Mouse (Mus musculus) layer of hippocampus, adult 6 months (tissue): ENCODE results near the gene Olfr483. TPM values are rescaled to one million over a fixed set of nuclear protein-coding genes. Genes with fewer than 3 reads are reported as not detected.

ENCODE experiments used
- long read RNA-seq, 2 experiments: library from polyadenylated mRNA; unstranded; transcript quantifications; one replicate each; pipeline ENCODE4 v2.0.0; 2019 to 2020
- polyA plus RNA-seq: library from polyadenylated mRNA; unstranded; fragments of <200 nt; fragmentation: Nextera tagmentation; gene quantifications from 2 replicates; pipeline ENCODE4 v1.2.3, GENCODE M21; 2021

Olfr483 gene
- polyA plus RNA-seq: not detected in 2 replicates
- long read RNA-seq, experiment 1: 0 reads
- long read RNA-seq, experiment 2: 0 reads

DNA sequence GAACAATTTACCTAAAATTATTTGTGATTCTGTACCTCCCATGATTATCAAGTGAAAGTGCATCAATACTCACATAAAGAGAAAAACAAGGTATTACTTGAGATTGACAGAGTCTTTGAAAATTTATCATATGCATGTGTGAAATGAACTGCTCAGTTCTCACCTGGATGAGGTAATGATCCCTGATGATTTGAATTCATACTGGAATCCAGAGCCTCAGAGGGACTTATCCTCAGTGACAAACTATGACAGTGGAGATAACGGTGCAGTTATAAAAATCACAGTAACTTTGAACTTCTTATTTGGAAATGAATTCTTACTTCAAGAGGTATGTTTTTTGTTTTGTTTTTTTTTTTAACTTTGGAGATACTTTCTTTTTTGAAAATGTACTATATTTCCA lies at the start of gene Olfr483:
TSS of gene Olfr483 (plus strand) at position 301 of the 400 bp plus-strand sequence.

DNA sequence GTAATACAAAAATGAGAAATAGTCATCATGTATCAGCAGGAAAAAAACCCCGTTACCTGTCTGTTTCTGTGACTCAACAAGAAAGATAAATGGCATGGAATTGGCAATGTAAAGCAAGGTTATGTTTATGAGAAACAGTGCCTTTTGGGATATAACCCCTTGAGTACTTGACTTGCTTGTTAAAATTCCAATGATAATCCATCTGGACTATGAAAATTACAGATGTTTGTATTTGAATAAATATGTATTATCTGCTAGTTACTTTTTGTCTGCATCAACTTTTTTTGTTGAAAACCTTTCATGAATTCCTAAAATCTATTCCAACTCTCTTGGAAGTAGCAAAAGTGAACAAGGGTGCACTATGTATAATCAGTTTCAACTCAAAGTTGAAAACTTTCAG lies 33.4 kb upstream of the Olfr483 start, which contains the start of gene Olfr480:
TSS of gene Olfr480 (minus strand) at position 101 of the 400 bp plus-strand sequence.

GRCm38 (mm10) chr7:108079555-108079954 lies 21.1 kb upstream of the Olfr483 start, which contains the start of gene Olfr481:
Gene Olfr481 (plus strand): TSS chr7:108079855.

DNA sequence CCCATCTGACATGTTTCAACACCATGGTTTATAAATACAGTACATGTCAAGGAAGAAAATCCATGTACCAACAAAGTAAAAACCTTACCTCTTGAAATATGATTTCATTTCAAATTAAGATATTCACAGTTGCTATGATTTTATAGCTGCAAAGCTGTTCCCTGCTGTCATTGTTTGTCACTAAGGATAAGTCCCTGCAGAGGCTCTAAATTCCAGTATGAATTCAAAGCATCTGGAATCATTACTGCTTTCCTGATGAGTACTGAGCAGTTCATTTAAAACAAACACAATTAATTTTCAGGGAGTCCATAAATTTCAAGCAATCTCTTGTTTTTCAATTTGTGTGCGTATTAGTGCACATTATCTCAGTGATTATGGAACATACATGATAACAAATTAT lies 3.2 kb upstream of the Olfr483 start, which contains the start of gene Olfr482:
TSS of gene Olfr482 (minus strand) at position 101 of the 400 bp plus-strand sequence.

DNA sequence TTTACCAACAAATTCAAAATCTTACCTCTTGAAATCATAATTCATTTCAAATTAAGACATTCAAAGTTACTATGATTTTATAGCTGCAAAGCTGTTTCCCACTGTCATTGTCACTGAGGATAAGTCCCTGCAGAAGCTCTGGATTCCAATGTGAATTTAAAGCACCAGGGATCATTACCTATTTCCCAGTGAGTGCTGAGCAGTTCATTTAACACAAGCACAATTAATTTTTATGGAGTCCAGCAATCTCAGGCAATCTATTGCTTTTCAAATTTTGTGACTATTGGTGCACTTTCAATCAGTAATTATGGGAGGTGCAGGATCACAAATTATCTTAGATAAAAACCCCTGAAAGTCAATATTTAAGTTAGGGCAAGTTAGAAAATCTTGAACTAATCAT lies 26.7 kb downstream of the Olfr483 start, which contains the start of gene Olfr484:
TSS of gene Olfr484 (minus strand) at position 101 of the 400 bp plus-strand sequence.

Other genes starting within 250 kb of the Olfr483 start
- gene Olfr472, start 202.9 kb upstream of the Olfr483 start, polyA plus RNA-seq: not detected in 2 replicates
- gene Olfr473, start 170.4 kb upstream of the Olfr483 start, polyA plus RNA-seq: not detected in 2 replicates
- not detected in 2 replicates for gene Olfr474, start 146.2 kb upstream of the Olfr483 start, polyA plus RNA-seq
- gene Olfr476, start 136.0 kb upstream of the Olfr483 start, polyA plus RNA-seq: not detected in 2 replicates
- gene Olfr477, start 114.2 kb upstream of the Olfr483 start, polyA plus RNA-seq: not detected in 2 replicates
- not detected in 2 replicates for gene Olfr478, start 66.9 kb upstream of the Olfr483 start, polyA plus RNA-seq
- not detected in 2 replicates for gene Olfr479, start 50.2 kb upstream of the Olfr483 start, polyA plus RNA-seq
- not detected in 2 replicates for gene Olfr480, start 33.5 kb upstream of the Olfr483 start, polyA plus RNA-seq
- gene Olfr481, start 21.0 kb upstream of the Olfr483 start, polyA plus RNA-seq: not detected in 2 replicates
- not detected in 2 replicates for gene Olfr482, start 3.3 kb upstream of the Olfr483 start, polyA plus RNA-seq
- gene Olfr484, start 26.6 kb downstream of the Olfr483 start, polyA plus RNA-seq: not detected in 2 replicates
- not detected in 2 replicates for gene Olfr485, start 59.0 kb downstream of the Olfr483 start, polyA plus RNA-seq
- gene Olfr486, start 71.9 kb downstream of the Olfr483 start, polyA plus RNA-seq: not detected in 2 replicates
- gene Olfr487, start 113.8 kb downstream of the Olfr483 start, polyA plus RNA-seq: not detected in 2 replicates
- not detected in 2 replicates for gene Olfr488, start 157.5 kb downstream of the Olfr483 start, polyA plus RNA-seq
- gene Olfr490, start 188.1 kb downstream of the Olfr483 start, polyA plus RNA-seq: not detected in 2 replicates
- gene Olfr491, start 212.6 kb downstream of the Olfr483 start, polyA plus RNA-seq: not detected in 2 replicates
- gene Olfr492, start 222.8 kb downstream of the Olfr483 start, polyA plus RNA-seq: not detected in 2 replicates
- not detected in 2 replicates for gene Olfr493, start 246.1 kb downstream of the Olfr483 start, polyA plus RNA-seq